Mouse (Mus musculus): ENCODE measurements around the gene Tarbp2.

The Tarbp2 gene

GRCm38 (mm10) chr15:102505073-102505769, 12.8 kb upstream of the Tarbp2 start:
- DNase-seq (ENCODE audit: low spot score in 2 of 2): peak; percentile 22 to 34

GRCm38 (mm10) chr15:102505770-102506463, 12.1 kb upstream of the Tarbp2 start:
- peak; percentile 12 to 18 for DNase-seq (ENCODE audit: low spot score in 2 of 2)

GRCm38 (mm10) chr15:102506464-102506830, 11.5 kb upstream of the Tarbp2 start:
- peak; percentile 6 to 15 for DNase-seq (ENCODE audit: low spot score in 2 of 2)

GRCm38 (mm10) chr15:102506864-102507263, 11.1 kb upstream of the Tarbp2 start:
- peak; percentile 11 to 15 for DNase-seq (ENCODE audit: low spot score in 2 of 2)

- DNase-seq (ENCODE audit: low spot score in 2 of 2): peak in 1 of 2 experiments; percentile 18
Observed at GRCm38 (mm10) chr15:102507561-102507960, 10.4 kb upstream of the Tarbp2 start.

GRCm38 (mm10) chr15:102508336-102508735, 9.7 kb upstream of the Tarbp2 start:
- peak in 1 of 2 experiments; percentile 18 for DNase-seq (ENCODE audit: low spot score in 2 of 2)

- DNase-seq (ENCODE audit: low spot score in 2 of 2): peak; percentile 66 to 80
Observed at GRCm38 (mm10) chr15:102510110-102510509, 7.9 kb upstream of the Tarbp2 start.

GRCm38 (mm10) chr15:102510590-102511284, 7.3 kb upstream of the Tarbp2 start:
- peak; percentile 95 to 97 for DNase-seq (ENCODE audit: low spot score in 2 of 2)

GRCm38 (mm10) chr15:102511285-102511833, 6.6 kb upstream of the Tarbp2 start:
- DNase-seq (ENCODE audit: low spot score in 2 of 2): peak in 1 of 2 experiments; percentile 29

- peak; percentile 32 to 41 for DNase-seq (ENCODE audit: low spot score in 2 of 2)
Observed at GRCm38 (mm10) chr15:102512010-102512409, 6.0 kb upstream of the Tarbp2 start.

- DNase-seq (ENCODE audit: low spot score in 2 of 2): no peak
Observed at GRCm38 (mm10) chr15:102512471-102512870, 5.5 kb upstream of the Tarbp2 start.

- DNase-seq (ENCODE audit: low spot score in 2 of 2): peak; percentile 5 to 18
Observed at GRCm38 (mm10) chr15:102513004-102513403, 5.0 kb upstream of the Tarbp2 start.

GRCm38 (mm10) chr15:102515261-102515660, 2.7 kb upstream of the Tarbp2 start:
- DNase-seq (ENCODE audit: low spot score in 2 of 2): peak; percentile 15 to 35

- DNase-seq (ENCODE audit: low spot score in 2 of 2): peak in 1 of 2 experiments; percentile 45
Observed at GRCm38 (mm10) chr15:102515791-102516190, 2.2 kb upstream of the Tarbp2 start.

GRCm38 (mm10) chr15:102516293-102516692, 1.7 kb upstream of the Tarbp2 start:
- peak in 1 of 2 experiments; percentile 52 for DNase-seq (ENCODE audit: low spot score in 2 of 2)

GRCm38 (mm10) chr15:102516728-102517404, 1.1 kb upstream of the Tarbp2 start, which contains the start of gene Map3k12:
Gene Map3k12 (minus strand): TSS chr15:102517064.
- DNase-seq (ENCODE audit: low spot score in 2 of 2): peak; percentile 87 to 88

GRCm38 (mm10) chr15:102517631-102517975, 389 bp upstream of the Tarbp2 start:
- DNase-seq (ENCODE audit: low spot score in 2 of 2): no peak

GRCm38 (mm10) chr15:102518859-102519201, 838 bp downstream of the Tarbp2 start:
- DNase-seq (ENCODE audit: low spot score in 2 of 2): no peak

GRCm38 (mm10) chr15:102519211-102520141, 1.5 kb downstream of the Tarbp2 start:
- DNase-seq (ENCODE audit: low spot score in 2 of 2): no peak

GRCm38 (mm10) chr15:102520416-102520815, 2.4 kb downstream of the Tarbp2 start:
- DNase-seq (ENCODE audit: low spot score in 2 of 2): peak in 1 of 2 experiments; percentile 31
